Mouse (Mus musculus) megakaryocyte, embryonic 14.5 days (primary cell): ENCODE data around the gene Eomes. TPM values are rescaled to one million over a fixed set of nuclear protein-coding genes. Genes with fewer than 3 reads are reported as not detected.

Experiments used
- H3K27me3 ChIP-seq: replicated peaks from 2 replicates; pipeline ENCODE3; 2012; ENCODE audit warnings: inconsistent platforms
- H3K36me3 ChIP-seq: replicated peaks from 2 replicates; pipeline ENCODE3; 2012; ENCODE audit warnings: low read length, inconsistent platforms, mixed read lengths
- H3K4me1 ChIP-seq: 2 replicates; pipeline ENCODE4 v1.6.1; 2012; ENCODE audit warnings: inconsistent platforms
- H3K4me3 ChIP-seq: replicated peaks from 2 replicates; pipeline ENCODE3; 2012; ENCODE audit warnings: moderate library complexity, mild to moderate bottlenecking, inconsistent platforms
- H3K9me3 ChIP-seq: 2 replicates; pipeline ENCODE4 v1.6.1; 2012; ENCODE audit warnings: inconsistent platforms
- FLI1 ChIP-seq: IDR thresholded peaks from 2 replicates; pipeline ENCODE4 v1.6.1; 2012; ENCODE audit warnings: low read length, inconsistent platforms, mixed read lengths
- GATA1 ChIP-seq: IDR thresholded peaks from 3 replicates; pipeline ENCODE4 v1.6.1; 2012; ENCODE audit warnings: mixed read lengths, low read length, inconsistent platforms, borderline replicate concordance
- polyA plus RNA-seq: library from polyadenylated mRNA; stranded (reverse); fragments of >175 nt; gene quantifications from 2 replicates; pipeline ENCODE4 v1.2.3, GENCODE M21; 2012; ENCODE audit warnings: low replicate concordance; ENCODE audit not compliant: insufficient read depth

Gene Eomes
- polyA plus RNA-seq, 1 experiment, result not detected

DNA sequence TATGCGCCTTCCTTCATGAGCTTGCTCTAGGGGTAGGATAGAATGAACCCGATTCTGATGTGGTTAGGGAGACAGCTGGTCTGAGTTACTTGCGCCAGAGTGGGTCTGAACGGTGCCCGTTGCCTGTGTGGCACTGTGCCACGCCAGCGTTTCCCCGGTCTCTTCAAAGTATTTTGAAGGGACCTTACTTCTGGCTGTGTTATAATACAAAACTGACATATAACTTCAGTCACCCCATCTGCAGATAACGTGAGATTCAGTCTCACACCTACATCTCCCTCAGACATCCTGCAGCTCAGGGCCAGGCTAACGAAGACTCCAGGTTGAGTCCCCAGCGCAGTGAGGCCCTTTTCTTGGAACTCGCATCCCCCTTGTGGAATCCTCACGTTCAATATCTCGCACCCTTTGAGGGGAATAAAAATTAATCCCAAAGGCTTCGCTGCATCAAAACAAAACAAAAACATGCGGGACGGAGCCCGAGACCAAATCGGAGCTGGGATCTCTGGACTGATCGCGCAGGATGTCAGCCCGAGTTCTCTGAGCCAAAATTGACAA lies 1.7 kb upstream of the Eomes start:
- Histone ChIP-seq H3K36me3 (no peaks in the 10 kb centered on the region), H3K4me1 (peaks cover 37% of the 10 kb centered on the region), H3K9me3 (no peaks in the 10 kb centered on the region), H3K27me3 (peaks cover 81% of the 10 kb centered on the region), H3K4me3 (peak overlapping the region; percentile 90)
- TF ChIP-seq FLI1 (no peak), GATA1 (no peak)

DNA sequence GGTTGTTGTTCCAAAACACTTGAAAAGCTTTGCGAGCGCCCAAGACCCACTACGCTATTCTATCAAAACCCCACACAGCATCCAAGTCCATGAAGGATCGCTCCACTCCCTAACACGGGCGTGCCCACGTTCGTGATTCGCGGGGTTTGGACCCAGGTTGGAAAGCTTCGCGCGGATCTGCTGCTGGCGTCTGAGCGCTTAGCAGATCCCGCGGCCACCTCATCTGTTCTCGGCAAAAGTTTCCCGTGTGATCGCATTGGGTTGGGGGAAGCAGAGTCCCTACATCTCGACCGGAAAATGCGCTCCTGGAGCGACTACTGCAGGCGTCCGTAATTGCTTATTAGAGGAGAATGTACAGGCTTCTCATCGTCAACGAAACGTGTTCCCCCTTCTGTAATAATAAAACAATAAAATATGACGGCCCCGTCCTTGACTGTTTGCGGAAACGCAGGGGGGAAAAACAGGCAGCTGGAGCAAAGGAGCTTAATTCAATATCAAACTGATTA lies 1.2 kb upstream of the Eomes start:
- Histone ChIP-seq H3K27me3 (peaks cover 81% of the 10 kb centered on the region), H3K4me3 (peak overlapping the region; percentile 90), H3K4me1 (peaks cover 37% of the 10 kb centered on the region), H3K9me3 (no peaks in the 10 kb centered on the region), H3K36me3 (no peaks in the 10 kb centered on the region)
- TF ChIP-seq FLI1, result no peak
- TF ChIP-seq GATA1, result no peak

GRCm38 (mm10) chr9:118477281-118477931 lies 606 bp upstream of the Eomes start:
- Histone ChIP-seq H3K27me3 (peaks cover 85% of the 10 kb centered on the region), H3K36me3 (no peaks in the 10 kb centered on the region), H3K4me1 (peaks cover 42% of the 10 kb centered on the region), H3K4me3 (peak overlapping the region; percentile 90), H3K9me3 (no peaks in the 10 kb centered on the region)
- no peak for TF ChIP-seq GATA1
- TF ChIP-seq FLI1, result no peak

DNA sequence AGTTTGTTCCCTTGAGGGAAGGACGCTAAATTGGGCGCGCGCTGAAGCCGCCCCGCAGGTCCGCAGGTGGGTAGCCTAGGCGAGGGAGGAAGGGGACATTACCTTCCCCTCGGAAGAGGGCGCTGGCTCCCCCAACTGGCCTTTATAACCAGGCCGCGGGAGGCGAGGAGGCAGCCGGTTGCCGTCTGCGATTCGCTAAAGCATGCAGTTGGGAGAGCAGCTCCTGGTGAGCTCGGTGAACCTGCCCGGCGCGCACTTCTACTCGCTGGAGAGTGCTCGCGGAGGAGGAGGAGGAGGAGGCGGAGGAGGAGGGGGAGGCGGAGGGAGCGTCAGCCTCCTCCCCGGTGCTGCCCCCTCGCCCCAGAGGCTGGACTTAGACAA lies 436 bp downstream of the Eomes start:
- Histone ChIP-seq H3K27me3 (peaks cover 87% of the 10 kb centered on the region), H3K4me3 (peak overlapping the region; percentile 90), H3K4me1 (peaks cover 42% of the 10 kb centered on the region), H3K9me3 (no peaks in the 10 kb centered on the region), H3K36me3 (no peaks in the 10 kb centered on the region)
- TF ChIP-seq FLI1 (no peak), GATA1 (no peak)

GRCm38 (mm10) chr9:118478839-118479507 lies 961 bp downstream of the Eomes start:
- H3K27me3 ChIP-seq, result peaks cover 93% of the 10 kb centered on the region
- TF ChIP-seq GATA1, result no peak
- no peak for TF ChIP-seq FLI1
- no peaks in the 10 kb centered on the region for H3K9me3 ChIP-seq
- H3K4me1 ChIP-seq, result peaks cover 42% of the 10 kb centered on the region
- peak overlapping the region; percentile 90 for H3K4me3 ChIP-seq
- H3K36me3 ChIP-seq, result no peaks in the 10 kb centered on the region

- H3K4me3 ChIP-seq, result peak overlapping the region; percentile 90
- H3K4me1 ChIP-seq, result peaks cover 42% of the 10 kb centered on the region
- no peaks in the 10 kb centered on the region for H3K36me3 ChIP-seq
- H3K27me3 ChIP-seq, result peaks cover 95% of the 10 kb centered on the region
- no peak for TF ChIP-seq FLI1
- H3K9me3 ChIP-seq, result no peaks in the 10 kb centered on the region
Measured at GRCm38 (mm10) chr9:118479508-118480291, 1.7 kb downstream of the Eomes start.

GRCm38 (mm10) chr9:118480292-118480690 lies 2.3 kb downstream of the Eomes start:
- no peak overlapping the region for H3K4me3 ChIP-seq
- H3K36me3 ChIP-seq, result no peaks in the 10 kb centered on the region
- H3K4me1 ChIP-seq, result peaks cover 42% of the 10 kb centered on the region
- peaks cover 95% of the 10 kb centered on the region for H3K27me3 ChIP-seq
- no peak for TF ChIP-seq GATA1
- no peak for TF ChIP-seq FLI1
- H3K9me3 ChIP-seq, result no peaks in the 10 kb centered on the region

DNA sequence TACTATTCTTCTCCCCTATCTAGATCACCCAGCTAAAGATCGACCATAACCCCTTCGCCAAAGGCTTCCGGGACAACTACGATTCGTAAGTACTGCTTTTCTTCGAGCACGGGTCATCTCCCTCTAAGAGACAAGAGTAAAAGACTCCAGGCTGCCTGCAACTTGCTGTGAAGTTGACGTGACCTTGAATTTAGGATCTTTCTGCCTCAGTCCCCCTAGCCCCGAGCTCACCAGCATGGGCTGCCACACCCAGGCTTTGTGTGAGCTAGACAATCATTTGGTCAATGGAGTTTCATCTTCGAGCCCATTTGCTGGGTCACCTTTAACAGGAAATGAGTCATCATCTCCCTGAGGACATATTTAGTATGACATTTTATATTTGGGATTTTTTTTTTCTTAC lies 4.2 kb downstream of the Eomes start:
- H3K4me1 ChIP-seq, result peaks cover 42% of the 10 kb centered on the region
- no peak for TF ChIP-seq GATA1
- TF ChIP-seq FLI1, result no peak
- H3K4me3 ChIP-seq, result no peak overlapping the region
- peaks cover 92% of the 10 kb centered on the region for H3K27me3 ChIP-seq
- no peaks in the 10 kb centered on the region for H3K36me3 ChIP-seq
- H3K9me3 ChIP-seq, result no peaks in the 10 kb centered on the region

DNA sequence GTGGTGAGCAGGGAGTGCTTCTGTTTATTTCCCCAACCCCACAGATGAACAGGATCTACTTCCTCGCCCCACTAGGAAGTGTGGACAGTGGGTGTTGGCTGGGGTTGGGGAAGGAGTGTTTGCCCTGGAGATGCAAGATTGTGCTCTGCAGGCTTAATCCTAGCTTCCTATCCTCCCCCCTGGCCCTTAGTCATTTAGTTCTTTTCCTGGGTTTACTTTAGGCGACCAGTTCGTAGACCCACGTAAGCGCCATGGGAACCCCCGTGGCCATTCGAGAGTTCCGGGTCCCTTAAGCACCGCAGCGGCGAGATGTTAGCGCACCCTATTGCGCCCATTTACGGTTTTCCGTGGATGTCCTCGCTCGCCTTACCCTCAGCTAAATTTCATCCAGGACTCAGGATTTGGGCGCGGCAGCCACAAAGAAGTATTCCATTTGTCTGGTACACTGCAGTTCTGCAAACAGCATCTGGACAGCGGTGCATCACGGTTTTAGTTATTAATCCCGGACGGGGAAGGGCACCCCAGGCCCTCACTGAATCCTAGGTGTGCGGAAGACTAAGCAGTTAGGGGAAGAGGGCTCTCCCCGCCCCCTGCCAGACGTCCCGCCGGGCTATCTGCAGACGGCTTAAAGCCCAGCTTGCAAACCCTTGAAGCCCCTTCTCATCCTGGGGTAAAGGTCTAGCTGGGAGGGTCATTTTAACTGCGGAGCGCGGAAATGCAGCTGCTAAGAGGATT lies 8.5 kb downstream of the Eomes start:
- peaks cover 84% of the 10 kb centered on the region for H3K27me3 ChIP-seq
- no peaks in the 10 kb centered on the region for H3K9me3 ChIP-seq
- H3K4me1 ChIP-seq, result peaks cover 45% of the 10 kb centered on the region
- TF ChIP-seq GATA1 (no peak), FLI1 (no peak)
- no peaks in the 10 kb centered on the region for H3K36me3 ChIP-seq
- peak overlapping the region; percentile 54 for H3K4me3 ChIP-seq
